Mouse (Mus musculus) limb, embryonic 14.5 days (tissue): ENCODE measurements around the gene Epop. TPM values are rescaled to one million over a fixed set of nuclear protein-coding genes. Genes with fewer than 3 reads are reported as not detected.

Experiments
- ATAC-seq: fragments of 200-750 bp; cut with Nextera tagmentation; 2 replicates; pipeline ENCODE4 v1.8.0; 2017; ENCODE audit warnings: low read depth, moderate number of reproducible peaks, moderate TSS enrichment; ENCODE audit not compliant: low FRiP score
- DNase-seq: peaks from one replicate; pipeline ENCODE4 v3.0.0-alpha.2; 2015; ENCODE audit warnings: low spot score
- H3K27ac ChIP-seq: fragments of 300-500 bp; sonication (generic); replicated peaks from 2 replicates; pipeline ENCODE4 v1.5.1; 2014; ENCODE audit warnings: low read depth, mild to moderate bottlenecking, low read length, moderate library complexity, mixed read lengths
- H3K27me3 ChIP-seq: fragments of 300-500 bp; sonication (generic); 2 replicates; pipeline ENCODE4 v1.6.1; 2014; ENCODE audit warnings: low read length, mixed read lengths; ENCODE audit not compliant: control insufficient read depth, insufficient read depth
- H3K36me3 ChIP-seq: fragments of 300-500 bp; sonication (generic); 2 replicates; pipeline ENCODE4 v1.6.1; 2014; ENCODE audit warnings: mild to moderate bottlenecking, low read length, moderate library complexity, mixed read lengths; ENCODE audit not compliant: control insufficient read depth, insufficient read depth
- H3K4me1 ChIP-seq: fragments of 300-500 bp; sonication (generic); 2 replicates; pipeline ENCODE4 v1.6.1; 2014; ENCODE audit warnings: antibody characterized with exemption, low read length, mixed read lengths; ENCODE audit not compliant: control insufficient read depth, insufficient read depth
- H3K4me2 ChIP-seq: fragments of 300-500 bp; sonication (generic); replicated peaks from 2 replicates; pipeline ENCODE4 v1.6.1; 2014; ENCODE audit warnings: low read depth, mild to moderate bottlenecking, low read length, moderate library complexity; ENCODE audit not compliant: severe bottlenecking
- H3K4me3 ChIP-seq: fragments of 300-500 bp; sonication (generic); replicated peaks from 2 replicates; pipeline ENCODE4 v1.5.1; 2014; ENCODE audit warnings: low read length
- H3K9ac ChIP-seq: fragments of 300-500 bp; sonication (generic); 2 replicates; pipeline ENCODE4 v1.6.1; 2014; ENCODE audit warnings: mild to moderate bottlenecking, low read depth, low read length, moderate library complexity; ENCODE audit not compliant: severe bottlenecking
- H3K9me3 ChIP-seq: fragments of 300-500 bp; sonication (generic); 2 replicates; pipeline ENCODE4 v1.6.1; 2016; ENCODE audit warnings: low read length; ENCODE audit not compliant: control insufficient read depth
- POLR2A ChIP-seq: fragments of 200-500 bp; IDR thresholded peaks from 2 replicates; pipeline ENCODE4 v1.8.0; 2012; ENCODE audit warnings: inconsistent platforms, mild to moderate bottlenecking, moderate library complexity, borderline replicate concordance; ENCODE audit not compliant: insufficient read depth, insufficient read length; ENCODE audit errors: extremely low read depth
- WGBS: fragments of 180-500 bp; shearing (Covaris S2); extraction: QIAGEN DNeasy Blood & Tissue Kit; methylation state at CpG from one replicate; pipeline ENCODE4 v1.1.7; 2014; 5-methylcytosine and 5-hydroxymethylcytosine counted together
- polyA plus RNA-seq, 2 experiments: library from polyadenylated mRNA; depleted of rRNA in 1 of 2; stranded (reverse) in 1 of 2; unstranded in 1 of 2; fragments of >200 nt; fragmentation: Nextera tagmentation in 1 of 2; extraction: Ambion mirVana in 1 of 2; gene quantifications; 2 replicates each; pipeline versions ENCODE4 v1.2.1 to v1.2.3; 2012 to 2014

Epop gene
- 6.6 and 9.2 TPM in 2 replicates for polyA plus RNA-seq (2012; rRNA removed)
- polyA plus RNA-seq (2014; fragmentation: Nextera tagmentation; extraction: Ambion mirVana), result 4.4 and 4.8 TPM in 2 replicates

DNA sequence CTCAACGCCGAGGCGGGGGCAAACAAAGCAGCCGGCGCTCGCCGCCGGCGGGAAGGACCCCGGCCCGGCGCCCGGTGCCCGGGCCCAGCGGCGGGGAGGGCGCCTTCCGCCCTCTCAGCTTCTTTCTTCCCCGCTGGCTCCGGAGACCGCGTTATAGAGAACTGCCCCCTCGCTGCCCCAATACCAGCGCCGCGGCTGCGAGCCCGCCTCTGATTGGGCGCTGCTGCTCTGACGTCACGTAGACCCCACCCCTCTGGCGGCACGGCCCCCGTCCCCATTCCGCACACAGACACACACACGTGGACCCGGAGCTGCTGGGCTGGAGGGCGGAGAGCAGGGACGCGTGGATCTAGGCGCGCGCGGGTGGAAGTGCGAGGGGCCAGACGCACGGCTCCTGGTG is at the start of gene Epop:
TSS of gene Epop (minus strand) at position 127 of the 400 bp plus-strand sequence.
- DNase-seq, result peak; percentile 89
- WGBS, result 3% methylated on average over 44 of the region's 47 CpGs
- peaks cover 64% of the 10 kb centered on the region for H3K27me3 ChIP-seq

DNA sequence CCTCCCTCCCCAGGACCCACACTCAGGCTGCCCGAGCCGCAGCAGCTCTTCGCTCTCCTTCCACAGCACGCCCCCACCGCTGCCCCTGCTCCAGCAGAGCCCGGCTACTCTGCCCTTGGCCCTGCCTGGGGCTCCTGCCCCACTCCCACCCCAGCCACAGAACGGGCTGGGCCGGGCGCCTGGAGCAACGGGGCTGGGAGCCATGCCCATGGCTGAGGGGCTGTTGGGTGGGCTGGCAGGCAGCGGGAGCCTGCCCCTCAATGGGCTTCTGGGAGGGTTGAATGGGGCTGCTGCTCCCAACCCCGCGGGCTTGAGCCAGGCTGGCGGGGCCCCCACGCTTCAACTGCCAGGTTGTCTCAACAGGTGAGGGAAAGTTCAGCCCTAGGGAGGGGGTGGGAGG is 48.8 kb upstream of the Epop start:
- H3K4me2 ChIP-seq, result no peak overlapping the region
- 87% methylated on average over 8 of the region's 15 CpGs for WGBS
- DNase-seq (no peak), ATAC-seq (no peak)
- no peaks in the 10 kb centered on the region for H3K4me1 ChIP-seq
- H3K36me3 ChIP-seq, result peaks cover 90% of the 10 kb centered on the region
- no peaks in the 10 kb centered on the region for H3K27me3 ChIP-seq
- no peaks in the 10 kb centered on the region for H3K9me3 ChIP-seq
- no peak overlapping the region for H3K27ac ChIP-seq
- TF ChIP-seq POLR2A, result no peak
- no peak overlapping the region for H3K4me3 ChIP-seq
- no peak overlapping the region for H3K9ac ChIP-seq

More for the DNA sequence above, at the start of gene Epop:
- peak; percentile 95 for ATAC-seq
- Histone ChIP-seq H3K36me3 (no peaks in the 10 kb centered on the region), H3K9me3 (no peaks in the 10 kb centered on the region), H3K9ac (peak within 1 kb of the TSS; percentile 70), H3K4me2 (peak within 1 kb of the TSS; percentile 95), H3K4me1 (peaks cover 14% of the 10 kb centered on the region; the same call in 1 of the 2 replicates), H3K27ac (no peak within 1 kb of the TSS), H3K4me3 (peak within 1 kb of the TSS; percentile 73)
- 0 out of 2 replicates have a peak, but pooled peaks have one; percentile 45 for TF ChIP-seq POLR2A

DNA sequence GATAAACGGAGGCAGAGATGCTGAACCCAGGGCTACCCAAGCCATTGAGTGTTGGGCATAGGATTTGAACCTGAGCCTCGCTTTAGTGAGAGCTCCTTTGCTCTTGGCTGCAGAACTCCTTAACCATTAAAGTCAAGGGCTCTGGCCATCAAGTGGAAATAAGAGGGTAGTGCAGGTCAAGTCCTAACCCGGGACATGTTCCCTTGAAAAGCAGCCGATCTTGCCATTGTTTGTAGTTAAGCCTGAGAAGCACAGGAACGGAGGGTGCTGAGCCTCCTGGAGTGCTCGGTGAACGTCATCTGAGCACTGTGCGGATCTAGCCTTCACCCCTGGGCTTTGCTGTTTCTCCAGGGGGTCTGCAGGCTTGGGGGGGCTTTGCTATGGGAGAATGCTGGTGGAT is 48.3 kb upstream of the Epop start:
- Histone ChIP-seq H3K9me3 (no peaks in the 10 kb centered on the region), H3K4me2 (no peak overlapping the region), H3K9ac (no peak overlapping the region), H3K4me3 (no peak overlapping the region), H3K27me3 (no peaks in the 10 kb centered on the region), H3K27ac (no peak overlapping the region), H3K4me1 (no peaks in the 10 kb centered on the region), H3K36me3 (peaks cover 95% of the 10 kb centered on the region)
- 67% methylated on average over 8 of the region's 8 CpGs for WGBS
- ATAC-seq (no peak), DNase-seq (no peak)
- TF ChIP-seq POLR2A, result no peak

DNA sequence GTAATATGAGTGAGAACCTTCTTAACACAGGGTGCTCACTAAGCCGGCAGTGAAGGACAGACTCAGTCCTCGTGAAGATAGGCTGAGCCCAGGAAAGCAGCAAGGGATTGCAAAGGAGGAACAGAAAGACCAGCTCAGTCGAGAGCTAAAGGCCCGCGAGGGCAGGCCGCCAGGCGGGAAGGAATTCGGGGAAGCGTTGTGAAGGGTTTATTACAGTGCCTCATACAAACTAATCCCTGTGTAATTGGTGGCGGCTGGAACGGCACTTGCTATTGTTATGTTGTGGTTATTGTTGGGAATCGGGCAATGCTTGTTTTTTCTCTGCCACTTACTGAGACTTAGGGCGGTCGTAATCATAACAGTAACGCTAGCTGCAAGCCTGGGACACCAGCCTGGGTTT is 47.9 kb upstream of the Epop start:
- H3K9me3 ChIP-seq, result no peaks in the 10 kb centered on the region
- 60% methylated on average over 15 of the region's 15 CpGs for WGBS
- ATAC-seq (no peak), DNase-seq (no peak)
- no peaks in the 10 kb centered on the region for H3K4me1 ChIP-seq
- no peak overlapping the region for H3K4me2 ChIP-seq
- H3K9ac ChIP-seq, result no peak overlapping the region
- no peaks in the 10 kb centered on the region for H3K27me3 ChIP-seq
- H3K27ac ChIP-seq, result no peak overlapping the region
- TF ChIP-seq POLR2A, result no peak
- H3K36me3 ChIP-seq, result peaks cover 96% of the 10 kb centered on the region
- H3K4me3 ChIP-seq, result no peak overlapping the region

DNA sequence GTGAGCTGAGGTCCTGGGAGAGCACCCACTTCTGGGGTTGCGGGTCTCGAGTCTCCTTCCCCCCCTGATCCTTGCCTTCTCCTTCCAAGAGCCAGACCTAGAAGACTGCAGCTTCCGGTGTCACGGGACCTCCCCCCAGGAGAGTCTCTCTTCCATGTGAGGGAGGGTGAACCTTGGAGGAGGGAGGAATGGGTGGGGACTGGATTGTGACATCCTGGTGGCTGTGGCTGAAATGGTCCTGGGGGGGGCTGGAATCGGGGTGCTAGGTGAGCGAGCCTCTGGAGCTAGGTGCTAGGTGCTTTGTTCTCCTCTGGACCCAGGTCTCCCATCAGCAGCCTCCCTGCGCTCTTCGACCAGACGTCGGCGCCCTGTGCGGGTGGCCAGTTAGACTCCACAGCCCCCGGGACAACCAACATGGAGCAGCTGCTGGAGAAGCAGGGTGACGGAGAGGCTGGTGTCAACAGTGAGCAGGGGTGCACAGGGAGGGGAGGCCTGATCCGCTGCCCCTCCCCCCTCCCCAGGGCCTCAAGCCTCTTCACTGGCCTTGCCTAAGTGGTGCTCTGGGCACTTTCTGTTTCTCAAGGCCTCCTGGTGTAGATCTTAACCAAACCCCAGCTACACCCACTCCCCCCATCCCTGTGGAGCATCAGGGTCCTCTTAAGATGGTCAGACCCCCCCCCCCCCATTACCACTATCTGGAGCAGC is 46.7 kb upstream of the Epop start:
- H3K4me3 ChIP-seq, result no peak overlapping the region
- H3K4me1 ChIP-seq, result no peaks in the 10 kb centered on the region
- no peaks in the 10 kb centered on the region for H3K27me3 ChIP-seq
- no peak overlapping the region for H3K27ac ChIP-seq
- no peak for TF ChIP-seq POLR2A
- DNase-seq (no peak), ATAC-seq (no peak)
- no peak overlapping the region for H3K4me2 ChIP-seq
- peaks cover 95% of the 10 kb centered on the region for H3K36me3 ChIP-seq
- 83% methylated on average over 15 of the region's 15 CpGs for WGBS
- no peaks in the 10 kb centered on the region for H3K9me3 ChIP-seq
- H3K9ac ChIP-seq, result no peak overlapping the region
